Mouse (Mus musculus) ovary, adult 10 weeks (tissue): Measurements from ENCODE around the gene Gm18596. TPM values are rescaled to one million over a fixed set of nuclear protein-coding genes. Genes with fewer than 3 reads are reported as not detected.

Experiments
- polyA plus RNA-seq: library from polyadenylated mRNA; stranded (reverse); fragments of 350-450 nt; fragmentation: Illumina TruSeq; extraction: RNeasy Lipid Tissue Mini Kit (QIAGEN cat#74804); gene quantifications from one replicate; pipeline ENCODE4 v1.2.3, GENCODE M21; 2014

Gene Gm18596
- not detected for polyA plus RNA-seq

GRCm38 (mm10) chr10:77741924-77742688, at the start of gene Gm18596:
TSS of gene Gm18596 (minus strand) at chr10:77742638.

GRCm38 (mm10) chr10:77787876-77788275, 45.4 kb upstream of the Gm18596 start, which contains the start of gene Gm7137:
TSS of gene Gm7137 (minus strand) at chr10:77788200.

GRCm38 (mm10) chr10:77782442-77782841, 40.0 kb upstream of the Gm18596 start, which contains the start of gene Gm3250:
TSS of gene Gm3250 (minus strand) at chr10:77782542.

GRCm38 (mm10) chr10:77776844-77777243, 34.4 kb upstream of the Gm18596 start, which contains the start of gene Gm7138:
TSS of gene Gm7138 (minus strand) at chr10:77776944.

GRCm38 (mm10) chr10:77771225-77771624, 28.8 kb upstream of the Gm18596 start, which contains the start of gene Gm3238:
TSS of gene Gm3238 (minus strand) at chr10:77771325.

GRCm38 (mm10) chr10:77759582-77759981, 17.1 kb upstream of the Gm18596 start, which contains the start of gene Gm3233:
TSS of gene Gm3233 (minus strand) at chr10:77759682.

DNA sequence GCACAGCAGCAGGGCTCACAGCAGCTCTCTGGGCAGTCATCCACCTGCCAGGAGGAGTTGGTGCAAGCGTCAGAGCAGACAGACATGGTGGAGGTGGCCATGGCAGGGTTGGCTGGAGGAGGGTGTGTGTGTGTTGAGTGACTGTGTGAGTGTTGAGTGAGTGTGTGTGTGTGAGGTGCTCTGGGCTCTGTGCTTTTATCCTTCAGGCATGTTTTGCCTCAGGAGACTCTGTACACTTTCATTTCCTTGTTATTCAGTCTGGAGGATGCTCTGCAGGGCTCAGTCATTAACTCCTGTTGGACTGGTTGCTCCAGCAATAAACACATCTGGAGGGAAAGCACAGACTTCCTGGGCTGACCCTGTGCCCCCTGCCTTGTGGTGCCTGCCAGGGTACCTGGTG, 8.8 kb upstream of the Gm18596 start, which contains the start of gene Gm9736:
Gene Gm9736, minus strand, starts transcription at position 101 of the 400 bp plus-strand sequence.

DNA sequence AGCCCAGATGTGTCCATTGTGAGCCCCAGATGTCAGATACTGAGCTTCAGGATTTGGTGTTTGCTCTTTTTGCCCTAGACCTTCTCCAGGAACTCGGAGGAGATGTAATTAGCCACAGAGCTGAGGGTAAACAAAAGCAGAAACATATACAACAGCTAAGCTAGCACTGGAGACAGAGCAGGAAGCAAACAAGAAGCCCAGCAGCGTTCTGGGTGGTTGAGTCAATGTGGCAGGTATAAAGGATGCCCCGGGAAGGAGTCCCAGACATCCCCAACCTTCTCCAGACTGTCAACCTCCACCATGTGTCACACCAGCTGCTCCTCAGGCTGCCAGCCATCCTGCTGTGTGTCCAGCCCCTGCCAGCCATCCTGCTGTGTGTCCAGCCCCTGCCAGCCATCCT, 16.3 kb downstream of the Gm18596 start, which contains the start of gene Gm10100:
Gene Gm10100, plus strand, starts transcription at position 301 of the 400 bp plus-strand sequence.

GRCm38 (mm10) chr10:77720299-77720698, 22.1 kb downstream of the Gm18596 start, which contains the start of gene Krtap12-1:
TSS of gene Krtap12-1 (plus strand) at chr10:77720599.

DNA sequence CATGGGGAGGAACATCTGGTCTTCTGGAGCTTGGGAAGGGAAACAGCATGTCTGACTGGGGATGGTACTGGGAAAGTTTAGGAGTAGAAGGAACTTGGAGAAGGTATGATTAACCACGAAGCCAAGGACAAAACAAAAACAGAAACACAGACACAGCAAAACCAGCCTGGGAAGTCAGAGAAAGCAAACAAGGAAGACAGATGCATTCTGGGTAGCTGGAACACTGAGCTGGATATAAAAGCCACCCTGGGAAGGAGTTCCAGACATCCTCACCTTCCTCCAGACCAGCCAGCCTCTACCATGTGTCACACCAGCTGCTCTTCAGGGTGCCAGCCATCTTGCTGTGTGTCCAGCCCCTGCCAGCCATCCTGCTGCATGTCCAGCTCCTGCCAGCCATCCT, 26.9 kb downstream of the Gm18596 start, which contains the start of gene Gm10142:
Gene Gm10142, plus strand, starts transcription at position 301 of the 400 bp plus-strand sequence.

GRCm38 (mm10) chr10:77711157-77711556, 31.3 kb downstream of the Gm18596 start, which contains the start of gene Gm10024:
TSS of gene Gm10024 (plus strand) at chr10:77711457.

DNA sequence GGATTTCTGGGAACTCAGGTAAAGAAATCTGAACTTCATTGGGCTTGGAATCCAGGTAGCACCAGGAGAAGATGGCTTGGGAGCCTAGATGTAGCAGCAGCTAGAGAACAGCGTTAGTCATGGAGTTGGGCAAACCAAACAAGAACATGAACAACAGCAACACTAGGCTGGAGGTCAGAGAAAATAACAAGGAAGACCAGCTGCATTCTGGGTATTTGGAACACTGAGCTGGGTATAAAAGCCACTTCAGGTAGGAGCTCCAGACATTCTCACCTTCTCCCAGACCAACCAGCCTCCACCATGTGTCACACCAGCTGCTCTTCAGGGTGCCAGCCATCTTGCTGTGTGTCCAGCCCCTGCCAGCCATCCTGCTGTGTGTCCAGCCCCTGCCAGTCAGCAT, 36.1 kb downstream of the Gm18596 start, which contains the start of gene Gm10272:
Gene Gm10272, plus strand, starts transcription at position 301 of the 400 bp plus-strand sequence.

GRCm38 (mm10) chr10:77697133-77697532, 45.3 kb downstream of the Gm18596 start, which contains the start of gene Gm9508:
TSS of gene Gm9508 (minus strand) at chr10:77697233.

Other genes starting within 250 kb of the Gm18596 start
- gene Fam207a, start 226.9 kb downstream of the Gm18596 start, polyA plus RNA-seq: 0.68 TPM
- 3.1 TPM for gene Itgb2, start 212.4 kb downstream of the Gm18596 start, polyA plus RNA-seq
- 132 TPM for gene Pttg1ip, start 160.9 kb downstream of the Gm18596 start, polyA plus RNA-seq
- gene Sumo3, start 136.5 kb downstream of the Gm18596 start, polyA plus RNA-seq: 91.3 TPM
- gene Gm49325, start 136.4 kb downstream of the Gm18596 start, polyA plus RNA-seq: 1.9 TPM
- 6.0 TPM for gene Ube2g2, start 120.4 kb downstream of the Gm18596 start, polyA plus RNA-seq
- gene Tspear, start 56.1 kb downstream of the Gm18596 start, polyA plus RNA-seq: not detected
- gene Gm19402, start 51.9 kb downstream of the Gm18596 start, polyA plus RNA-seq: not detected
- not detected for gene Gm9508, start 45.4 kb downstream of the Gm18596 start, polyA plus RNA-seq
- not detected for gene Gm10272, start 36.0 kb downstream of the Gm18596 start, polyA plus RNA-seq
- not detected for gene Gm10024, start 31.2 kb downstream of the Gm18596 start, polyA plus RNA-seq
- not detected for gene Gm10142, start 26.8 kb downstream of the Gm18596 start, polyA plus RNA-seq
- not detected for gene Krtap12-1, start 22.0 kb downstream of the Gm18596 start, polyA plus RNA-seq
- gene Gm10100, start 16.2 kb downstream of the Gm18596 start, polyA plus RNA-seq: not detected
- not detected for gene Gm9736, start 8.7 kb upstream of the Gm18596 start, polyA plus RNA-seq
- not detected for gene Gm3233, start 17.0 kb upstream of the Gm18596 start, polyA plus RNA-seq
- gene Gm3238, start 28.7 kb upstream of the Gm18596 start, polyA plus RNA-seq: not detected
- not detected for gene Gm7138, start 34.3 kb upstream of the Gm18596 start, polyA plus RNA-seq
- not detected for gene Gm3250, start 39.9 kb upstream of the Gm18596 start, polyA plus RNA-seq
- gene Gm7137, start 45.6 kb upstream of the Gm18596 start, polyA plus RNA-seq: not detected
- gene Gm9639, start 52.4 kb upstream of the Gm18596 start, polyA plus RNA-seq: not detected
- gene Gm19668, start 56.5 kb upstream of the Gm18596 start, polyA plus RNA-seq: not detected
- not detected for gene Gm9507, start 69.2 kb upstream of the Gm18596 start, polyA plus RNA-seq
- not detected for gene Gm2696, start 72.0 kb upstream of the Gm18596 start, polyA plus RNA-seq
- gene Krtap10-4, start 84.5 kb upstream of the Gm18596 start, polyA plus RNA-seq: not detected
- gene Krtap10-10, start 93.3 kb upstream of the Gm18596 start, polyA plus RNA-seq: not detected
- not detected for gene Gm36176, start 104.2 kb upstream of the Gm18596 start, polyA plus RNA-seq
- not detected for gene Gm10318, start 110.2 kb upstream of the Gm18596 start, polyA plus RNA-seq
- gene Gm3285, start 119.3 kb upstream of the Gm18596 start, polyA plus RNA-seq: not detected
- gene Lrrc3, start 159.9 kb upstream of the Gm18596 start, polyA plus RNA-seq: 0.71 TPM
- gene Trpm2, start 227.9 kb upstream of the Gm18596 start, polyA plus RNA-seq: not detected
- 1.4 TPM for gene 1810043G02Rik, start 235.9 kb upstream of the Gm18596 start, polyA plus RNA-seq